Mouse (Mus musculus) intestine, embryonic 16.5 days (tissue): ENCODE measurements around the gene Itm2c. TPM values are rescaled to one million over a fixed set of nuclear protein-coding genes. Genes with fewer than 3 reads are reported as not detected.
A peak's percentile ranks its signal among the peaks of the same experiment; 100 is the strongest.

Experiments used
- ATAC-seq: fragments of 200-750 bp; cut with Nextera tagmentation; 2 replicates; pipeline ENCODE4 v1.8.0; 2017; ENCODE audit warnings: moderate TSS enrichment, moderate library complexity
- H3K27ac ChIP-seq: fragments of 300-500 bp; sonication (generic); 2 replicates; pipeline ENCODE4 v1.5.1; 2014; ENCODE audit warnings: mild to moderate bottlenecking, low read length
- H3K27me3 ChIP-seq: fragments of 300-500 bp; sonication (generic); replicated peaks from 2 replicates; pipeline ENCODE4 v1.6.1; 2014; ENCODE audit warnings: low read length, control low read depth, mixed read lengths; ENCODE audit not compliant: control insufficient read depth, insufficient read depth
- H3K36me3 ChIP-seq: fragments of 300-500 bp; sonication (generic); 2 replicates; pipeline ENCODE4 v1.6.1; 2014; ENCODE audit warnings: low read length, control low read depth; ENCODE audit not compliant: control insufficient read depth, insufficient read depth
- H3K4me1 ChIP-seq: fragments of 300-500 bp; sonication (generic); 2 replicates; pipeline ENCODE4 v1.6.1; 2014; ENCODE audit warnings: low read length, control low read depth, mixed read lengths; ENCODE audit not compliant: control insufficient read depth, insufficient read depth
- H3K4me2 ChIP-seq: fragments of 300-500 bp; sonication (generic); 2 replicates; pipeline ENCODE4 v1.6.1; 2014; ENCODE audit warnings: low read depth, low read length, control low read depth
- H3K4me3 ChIP-seq: fragments of 300-500 bp; sonication (generic); 2 replicates; pipeline ENCODE4 v1.5.1; 2014; ENCODE audit warnings: mild to moderate bottlenecking, low read length
- H3K9ac ChIP-seq: fragments of 300-500 bp; sonication (generic); 2 replicates; pipeline ENCODE4 v1.6.1; 2014; ENCODE audit warnings: low read depth, low read length
- H3K9me3 ChIP-seq: fragments of 300-500 bp; sonication (generic); 2 replicates; pipeline ENCODE4 v1.6.1; 2016; ENCODE audit warnings: low read length, control low read depth; ENCODE audit not compliant: control insufficient read depth
- WGBS: fragments of 180-500 bp; shearing (Covaris S2); extraction: QIAGEN DNeasy Blood & Tissue Kit; methylation state at CpG from one replicate; pipeline ENCODE4 v1.1.7; 2014; 5-methylcytosine and 5-hydroxymethylcytosine counted together
- polyA plus RNA-seq: library from polyadenylated mRNA; unstranded; fragments of >200 nt; fragmentation: Nextera tagmentation; extraction: Ambion mirVana; gene quantifications from 2 replicates; pipeline ENCODE4 v1.2.1, GENCODE M21; 2015

The Itm2c gene
- polyA plus RNA-seq, 1 experiment from 2014 or later = 141 TPM

- Histone ChIP-seq H3K36me3 (no peaks in the 10 kb centered on the region), H3K27ac (no peak within 1 kb of the TSS), H3K4me3 (no peak within 1 kb of the TSS), H3K4me2 (no peak within 1 kb of the TSS), H3K4me1 (peaks cover 9% of the 10 kb centered on the region), H3K9me3 (no peaks in the 10 kb centered on the region), H3K27me3 (no peaks in the 10 kb centered on the region), H3K9ac (no peak within 1 kb of the TSS)
- 52% methylated on average over 4 of the region's 4 CpGs for WGBS
- ATAC-seq = peak; percentile 61
Observed at GRCm38 (mm10) chr1:85928057-85928687, 34.1 kb downstream of the Itm2c start, which contains the start of gene 4933407L21Rik. TSS of gene 4933407L21Rik (plus strand) at chr1:85928483.

GRCm38 (mm10) chr1:85928688-85929065 lies 34.6 kb downstream of the Itm2c start:
- no peak overlapping the region for H3K27ac ChIP-seq
- no peaks in the 10 kb centered on the region for H3K36me3 ChIP-seq
- no peak overlapping the region for H3K4me3 ChIP-seq
- H3K9me3 ChIP-seq = no peaks in the 10 kb centered on the region
- ATAC-seq = no peak
- peaks cover 13% of the 10 kb centered on the region for H3K4me1 ChIP-seq
- WGBS = 77% methylated on average over 4 of the region's 4 CpGs
- H3K4me2 ChIP-seq = no peak overlapping the region
- H3K27me3 ChIP-seq = no peaks in the 10 kb centered on the region
- no peak overlapping the region for H3K9ac ChIP-seq

GRCm38 (mm10) chr1:85929406-85929805 lies 35.3 kb downstream of the Itm2c start:
- Histone ChIP-seq H3K27me3 (no peaks in the 10 kb centered on the region), H3K4me2 (no peak overlapping the region), H3K9me3 (no peaks in the 10 kb centered on the region), H3K27ac (no peak overlapping the region), H3K4me1 (peaks cover 19% of the 10 kb centered on the region), H3K36me3 (no peaks in the 10 kb centered on the region), H3K9ac (no peak overlapping the region), H3K4me3 (no peak overlapping the region)
- no peak for ATAC-seq
- WGBS = 80% methylated on average over 6 of the region's 6 CpGs

- Histone ChIP-seq H3K27ac (no peak overlapping the region), H3K27me3 (no peaks in the 10 kb centered on the region), H3K4me2 (no peak overlapping the region), H3K9ac (no peak overlapping the region), H3K4me3 (no peak overlapping the region), H3K4me1 (peaks cover 19% of the 10 kb centered on the region), H3K9me3 (no peaks in the 10 kb centered on the region), H3K36me3 (no peaks in the 10 kb centered on the region)
- ATAC-seq = no peak
- 88% methylated on average over 5 of the region's 5 CpGs for WGBS
Observed at GRCm38 (mm10) chr1:85931170-85931569, 37.1 kb downstream of the Itm2c start.

GRCm38 (mm10) chr1:85933226-85933625 lies 39.1 kb downstream of the Itm2c start:
- 6% methylated on average over 7 of the region's 7 CpGs for WGBS
- Histone ChIP-seq H3K27me3 (no peaks in the 10 kb centered on the region), H3K27ac (peak overlapping the region; percentile 43), H3K9me3 (no peaks in the 10 kb centered on the region), H3K4me3 (no peak overlapping the region), H3K4me1 (peaks cover 15% of the 10 kb centered on the region), H3K4me2 (peak overlapping the region; percentile 41), H3K9ac (peak overlapping the region; percentile 27; the same call in 1 of the 2 replicates), H3K36me3 (no peaks in the 10 kb centered on the region)
- ATAC-seq = peak; percentile 51

- Histone ChIP-seq H3K4me3 (no peak overlapping the region; the same call in 1 of the 2 replicates), H3K27ac (peak overlapping the region; percentile 43), H3K4me2 (peak overlapping the region; percentile 41), H3K36me3 (no peaks in the 10 kb centered on the region), H3K9ac (peak overlapping the region; percentile 27; the same call in 1 of the 2 replicates), H3K4me1 (peaks cover 11% of the 10 kb centered on the region), H3K9me3 (no peaks in the 10 kb centered on the region), H3K27me3 (no peaks in the 10 kb centered on the region)
- ATAC-seq = peak; percentile 49
- WGBS = 13% methylated on average over 11 of the region's 11 CpGs
Observed at GRCm38 (mm10) chr1:85933631-85934465, 39.8 kb downstream of the Itm2c start.

GRCm38 (mm10) chr1:85934560-85934959 lies 40.5 kb downstream of the Itm2c start:
- Histone ChIP-seq H3K4me3 (no peak overlapping the region), H3K27me3 (no peaks in the 10 kb centered on the region), H3K4me2 (no peak overlapping the region), H3K27ac (no peak overlapping the region), H3K9me3 (no peaks in the 10 kb centered on the region), H3K4me1 (peaks cover 11% of the 10 kb centered on the region), H3K36me3 (no peaks in the 10 kb centered on the region), H3K9ac (no peak overlapping the region)
- ATAC-seq = no peak
- WGBS = 32% methylated on average over 7 of the region's 7 CpGs

- H3K4me3 ChIP-seq = no peak overlapping the region
- H3K4me1 ChIP-seq = peaks cover 11% of the 10 kb centered on the region
- H3K9me3 ChIP-seq = no peaks in the 10 kb centered on the region
- H3K9ac ChIP-seq = no peak overlapping the region
- H3K27me3 ChIP-seq = no peaks in the 10 kb centered on the region
- ATAC-seq = no peak
- no peak overlapping the region for H3K4me2 ChIP-seq
- H3K36me3 ChIP-seq = no peaks in the 10 kb centered on the region
- WGBS = 64% methylated on average over 8 of the region's 8 CpGs
- H3K27ac ChIP-seq = no peak overlapping the region
Observed at GRCm38 (mm10) chr1:85935148-85935852, 41.2 kb downstream of the Itm2c start.

- WGBS = 53% methylated on average over 6 of the region's 6 CpGs
- no peak overlapping the region for H3K9ac ChIP-seq
- H3K4me3 ChIP-seq = no peak overlapping the region
- no peak overlapping the region for H3K27ac ChIP-seq
- H3K4me1 ChIP-seq = peaks cover 11% of the 10 kb centered on the region
- no peaks in the 10 kb centered on the region for H3K36me3 ChIP-seq
- no peak overlapping the region for H3K4me2 ChIP-seq
- ATAC-seq = no peak
- H3K27me3 ChIP-seq = no peaks in the 10 kb centered on the region
- H3K9me3 ChIP-seq = no peaks in the 10 kb centered on the region
Observed at GRCm38 (mm10) chr1:85936265-85936664, 42.2 kb downstream of the Itm2c start.
